Mouse (Mus musculus): Measurements from ENCODE around the gene Tap2. TPM values are rescaled to one million over a fixed set of nuclear protein-coding genes. Genes with fewer than 3 reads are reported as not detected.

The Tap2 gene
- polyA plus RNA-seq, 1 experiment from 2014 or later: 7.4 TPM

DNA sequence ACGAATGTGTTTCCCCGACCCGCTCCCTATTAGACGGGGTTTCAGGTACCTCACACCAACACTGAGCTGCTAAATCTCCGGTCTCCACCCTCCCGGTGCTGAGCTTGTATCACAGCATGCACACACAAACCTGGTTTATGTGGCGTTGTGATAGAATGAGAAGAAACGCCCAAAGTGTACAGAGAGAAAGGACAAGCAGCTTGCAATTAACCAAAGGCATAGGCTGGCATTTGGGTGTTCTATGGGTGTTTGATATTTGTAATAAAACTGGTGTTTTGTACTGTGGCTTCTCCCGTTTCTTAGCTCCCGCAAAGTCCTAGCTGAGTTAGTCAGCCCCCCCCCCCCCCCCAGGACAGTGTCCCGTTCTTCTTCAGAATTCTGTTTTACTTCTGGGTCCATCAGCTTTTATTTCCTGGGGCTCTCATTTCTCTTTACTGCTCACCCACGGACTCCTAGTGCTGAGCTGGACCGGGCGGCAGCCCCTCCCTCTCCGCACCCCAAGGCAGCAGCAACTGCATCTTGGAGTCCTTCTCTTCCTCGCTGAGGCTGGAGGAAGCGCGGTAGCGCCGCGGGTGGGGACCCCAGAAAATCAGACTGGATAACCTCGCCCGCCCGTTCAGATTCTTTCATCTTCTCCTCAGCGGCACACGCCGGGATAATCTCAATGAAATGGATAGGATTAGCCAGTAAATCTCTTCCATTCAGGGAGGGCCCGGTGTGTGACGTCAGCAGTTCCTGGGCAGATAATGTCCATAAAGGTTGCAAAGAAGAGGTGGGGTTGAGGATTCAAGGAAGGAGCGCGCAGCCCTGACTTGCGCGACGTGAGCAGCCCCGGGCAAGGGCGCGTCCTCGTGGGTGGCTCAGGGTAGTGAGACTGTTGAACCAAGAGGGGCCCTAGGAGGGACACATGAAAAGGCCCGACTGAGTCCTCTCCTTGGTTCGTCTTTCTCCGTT, 6.1 kb upstream of the Tap2 start, which contains the start of gene Psmb8:
Gene Psmb8, plus strand, starts transcription at position 781 of the 954 bp plus-strand sequence.
- peak within 1 kb of the TSS; percentile 35; the same call in 1 of the 2 replicates for H3K9ac ChIP-seq
- no peak within 1 kb of the TSS for H3K27ac ChIP-seq (replicated peaks)
- H3K4me1 ChIP-seq (replicated peaks): peaks cover 16% of the 10 kb centered on the region
- H3K36me3 ChIP-seq (replicated peaks): no peaks in the 10 kb centered on the region
- H3K4me2 ChIP-seq: peak within 1 kb of the TSS; percentile 73
- no peaks in the 10 kb centered on the region for H3K9me3 ChIP-seq (replicated peaks)
- peaks cover 69% of the 10 kb centered on the region for H3K27me3 ChIP-seq
- 3% methylated on average over 41 of the region's 41 CpGs for WGBS (ENCODE audit: insufficient replicate concordance)
- ATAC-seq (ENCODE audit: insufficient read depth): peak; percentile 34; the same call in 1 of the 2 replicates
- H3K4me3 ChIP-seq (replicated peaks): peak within 1 kb of the TSS; percentile 58

DNA sequence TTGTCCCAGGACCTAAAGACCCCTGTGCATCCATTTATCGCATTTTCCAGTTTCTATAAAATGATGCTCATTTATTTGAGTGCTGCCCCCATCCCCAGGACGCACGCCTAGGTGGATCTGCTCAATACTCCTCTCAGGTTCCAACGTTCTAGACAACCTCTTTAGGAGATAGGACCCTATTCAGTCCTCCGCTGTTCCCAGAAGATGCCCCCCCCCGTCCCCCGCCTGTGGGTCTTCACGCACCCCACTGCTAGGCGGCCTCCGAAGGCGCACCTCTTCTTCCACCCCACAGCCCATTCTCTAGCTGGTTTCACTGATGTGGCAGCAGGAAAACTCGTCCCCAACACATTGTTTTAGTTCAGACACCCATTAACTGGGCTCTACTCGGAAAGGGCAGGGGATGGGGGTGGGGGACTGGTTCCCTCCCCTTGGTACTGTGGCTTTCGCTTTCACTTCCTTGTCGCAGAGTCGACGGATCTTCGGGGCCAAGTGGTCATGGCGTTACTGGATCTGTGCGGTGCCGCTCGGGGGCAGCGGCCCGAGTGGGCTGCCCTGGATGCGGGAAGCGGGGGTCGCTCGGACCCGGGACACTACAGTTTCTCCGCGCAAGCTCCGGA, 5.3 kb upstream of the Tap2 start:
- Histone ChIP-seq H3K4me3 (replicated peaks) (peak overlapping the region; percentile 58), H3K9ac (peak overlapping the region; percentile 35; the same call in 1 of the 2 replicates), H3K9me3 (replicated peaks) (no peaks in the 10 kb centered on the region), H3K27me3 (peaks cover 62% of the 10 kb centered on the region), H3K4me2 (peak overlapping the region; percentile 73), H3K4me1 (replicated peaks) (peaks cover 16% of the 10 kb centered on the region), H3K36me3 (replicated peaks) (no peaks in the 10 kb centered on the region), H3K27ac (replicated peaks) (no peak overlapping the region)
- under 1% methylated on average over 32 of the region's 32 CpGs for WGBS (ENCODE audit: insufficient replicate concordance)
- ATAC-seq (ENCODE audit: insufficient read depth): no peak

DNA sequence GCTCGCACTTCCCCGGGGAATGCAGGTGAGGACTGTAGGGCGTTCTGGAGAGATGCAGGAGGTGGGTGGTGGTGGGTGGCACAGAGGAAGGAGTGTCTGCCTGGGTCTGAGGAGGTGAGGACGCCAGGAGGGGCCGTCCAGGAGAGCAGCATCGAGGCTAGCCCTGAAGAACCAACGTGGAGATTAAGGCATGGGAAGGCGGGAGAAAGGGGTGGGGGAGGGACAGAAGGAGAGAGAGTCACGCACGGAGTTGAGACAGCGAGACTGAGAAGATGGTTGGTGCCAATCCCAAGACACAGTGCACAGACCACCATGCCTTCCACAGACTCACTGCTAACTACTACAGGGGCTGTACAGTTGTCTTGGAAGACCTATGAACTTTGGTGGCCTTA, 4.8 kb upstream of the Tap2 start:
- Histone ChIP-seq H3K27me3 (peaks cover 61% of the 10 kb centered on the region), H3K4me3 (replicated peaks) (peak overlapping the region; percentile 58), H3K27ac (replicated peaks) (no peak overlapping the region), H3K9ac (peak overlapping the region; percentile 35; the same call in 1 of the 2 replicates), H3K9me3 (replicated peaks) (no peaks in the 10 kb centered on the region), H3K4me1 (replicated peaks) (peaks cover 17% of the 10 kb centered on the region), H3K36me3 (replicated peaks) (no peaks in the 10 kb centered on the region), H3K4me2 (peak overlapping the region; percentile 73)
- 3% methylated on average over 11 of the region's 11 CpGs for WGBS (ENCODE audit: insufficient replicate concordance)
- no peak for ATAC-seq (ENCODE audit: insufficient read depth)

DNA sequence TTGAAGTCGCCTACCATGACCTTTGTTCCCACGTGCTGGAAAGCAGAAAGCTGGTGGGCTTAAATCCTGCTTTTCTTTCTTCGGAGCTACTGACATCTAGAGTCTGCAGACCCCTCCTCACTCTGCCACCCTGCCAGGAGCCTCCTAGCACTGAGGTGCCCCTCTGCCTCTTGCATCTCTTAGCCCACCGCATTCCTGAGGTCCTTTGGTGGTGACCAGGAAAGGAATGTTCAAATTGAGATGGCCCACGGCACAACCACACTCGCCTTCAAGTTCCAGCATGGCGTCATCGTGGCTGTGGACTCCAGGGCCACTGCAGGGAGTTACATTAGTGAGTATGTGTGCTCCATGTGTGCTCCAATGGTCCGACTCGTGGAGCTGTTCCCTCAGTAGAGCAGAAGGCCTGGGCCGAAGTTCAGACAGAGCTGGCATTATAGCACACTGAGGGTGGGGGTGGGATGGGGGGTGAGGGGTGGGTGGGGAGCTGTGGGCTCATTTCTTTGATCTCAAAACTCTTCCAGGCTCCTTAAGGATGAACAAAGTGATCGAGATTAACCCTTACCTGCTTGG, 4.2 kb upstream of the Tap2 start:
- no peaks in the 10 kb centered on the region for H3K9me3 ChIP-seq (replicated peaks)
- peak overlapping the region; percentile 73 for H3K4me2 ChIP-seq
- H3K9ac ChIP-seq: no peak overlapping the region
- WGBS (ENCODE audit: insufficient replicate concordance): 61% methylated on average over 12 of the region's 12 CpGs
- peaks cover 23% of the 10 kb centered on the region for H3K4me1 ChIP-seq (replicated peaks)
- ATAC-seq (ENCODE audit: insufficient read depth): no peak
- H3K27me3 ChIP-seq: peaks cover 61% of the 10 kb centered on the region
- no peak overlapping the region for H3K27ac ChIP-seq (replicated peaks)
- no peak overlapping the region for H3K4me3 ChIP-seq (replicated peaks)
- no peaks in the 10 kb centered on the region for H3K36me3 ChIP-seq (replicated peaks)

DNA sequence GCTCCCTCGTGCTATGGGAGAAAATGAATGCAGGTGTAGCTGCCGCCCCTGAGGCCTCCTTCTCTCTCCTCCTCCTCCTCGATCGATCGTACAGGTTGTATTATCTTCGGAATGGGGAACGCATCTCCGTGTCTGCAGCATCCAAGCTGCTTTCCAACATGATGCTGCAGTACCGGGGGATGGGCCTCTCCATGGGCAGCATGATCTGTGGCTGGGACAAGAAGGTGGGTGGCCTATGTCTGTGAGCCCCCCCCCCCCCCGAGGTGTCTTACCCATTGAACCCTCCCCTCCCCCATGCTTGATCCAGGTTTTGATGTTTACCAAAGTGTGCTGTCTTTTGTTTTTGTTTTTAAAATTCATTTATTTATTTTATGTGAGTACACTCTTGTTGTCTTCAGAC, 3.3 kb upstream of the Tap2 start:
- H3K36me3 ChIP-seq (replicated peaks): no peaks in the 10 kb centered on the region
- H3K9me3 ChIP-seq (replicated peaks): no peaks in the 10 kb centered on the region
- H3K27me3 ChIP-seq: peaks cover 54% of the 10 kb centered on the region
- WGBS (ENCODE audit: insufficient replicate concordance): 75% methylated on average over 10 of the region's 10 CpGs
- H3K4me3 ChIP-seq (replicated peaks): no peak overlapping the region
- no peak overlapping the region for H3K27ac ChIP-seq (replicated peaks)
- ATAC-seq (ENCODE audit: insufficient read depth): no peak
- H3K9ac ChIP-seq: no peak overlapping the region
- no peak overlapping the region for H3K4me2 ChIP-seq
- H3K4me1 ChIP-seq (replicated peaks): peaks cover 27% of the 10 kb centered on the region

DNA sequence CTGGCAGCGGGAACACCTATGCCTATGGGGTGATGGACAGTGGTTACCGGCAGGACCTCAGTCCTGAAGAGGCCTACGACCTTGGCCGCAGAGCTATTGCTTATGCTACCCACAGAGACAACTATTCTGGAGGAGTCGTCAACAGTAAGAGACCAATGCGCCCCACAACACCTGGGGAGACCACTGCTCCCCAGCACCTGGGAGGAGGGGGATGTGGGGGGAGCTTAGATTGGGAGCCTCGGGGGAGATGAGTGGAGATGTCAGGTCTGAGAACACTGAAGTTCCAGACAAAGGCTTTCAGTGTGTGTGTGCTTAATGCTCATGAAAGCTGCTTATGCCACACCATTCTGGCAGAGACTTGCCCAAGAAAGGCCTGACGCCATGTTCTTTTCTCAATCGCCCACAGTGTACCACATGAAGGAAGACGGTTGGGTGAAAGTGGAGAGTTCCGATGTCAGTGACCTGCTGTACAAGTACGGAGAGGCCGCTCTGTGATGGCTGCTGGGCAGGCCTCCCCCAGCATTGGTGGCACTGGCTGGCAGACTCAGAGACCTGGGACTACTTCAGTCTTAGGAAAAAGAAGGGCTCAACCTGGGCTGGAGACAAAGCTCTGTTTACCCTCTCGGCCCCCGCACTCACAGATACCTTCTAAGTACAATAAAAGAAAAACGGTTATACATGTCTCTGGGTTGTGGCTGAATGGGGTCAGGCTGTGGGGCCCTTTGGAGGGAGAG, 2.4 kb upstream of the Tap2 start:
- Histone ChIP-seq H3K4me2 (no peak overlapping the region), H3K27me3 (peaks cover 45% of the 10 kb centered on the region), H3K4me1 (replicated peaks) (peaks cover 36% of the 10 kb centered on the region), H3K27ac (replicated peaks) (no peak overlapping the region), H3K4me3 (replicated peaks) (no peak overlapping the region), H3K36me3 (replicated peaks) (no peaks in the 10 kb centered on the region), H3K9me3 (replicated peaks) (no peaks in the 10 kb centered on the region), H3K9ac (no peak overlapping the region)
- no peak for ATAC-seq (ENCODE audit: insufficient read depth)
- 80% methylated on average over 16 of the region's 16 CpGs for WGBS (ENCODE audit: insufficient replicate concordance)

DNA sequence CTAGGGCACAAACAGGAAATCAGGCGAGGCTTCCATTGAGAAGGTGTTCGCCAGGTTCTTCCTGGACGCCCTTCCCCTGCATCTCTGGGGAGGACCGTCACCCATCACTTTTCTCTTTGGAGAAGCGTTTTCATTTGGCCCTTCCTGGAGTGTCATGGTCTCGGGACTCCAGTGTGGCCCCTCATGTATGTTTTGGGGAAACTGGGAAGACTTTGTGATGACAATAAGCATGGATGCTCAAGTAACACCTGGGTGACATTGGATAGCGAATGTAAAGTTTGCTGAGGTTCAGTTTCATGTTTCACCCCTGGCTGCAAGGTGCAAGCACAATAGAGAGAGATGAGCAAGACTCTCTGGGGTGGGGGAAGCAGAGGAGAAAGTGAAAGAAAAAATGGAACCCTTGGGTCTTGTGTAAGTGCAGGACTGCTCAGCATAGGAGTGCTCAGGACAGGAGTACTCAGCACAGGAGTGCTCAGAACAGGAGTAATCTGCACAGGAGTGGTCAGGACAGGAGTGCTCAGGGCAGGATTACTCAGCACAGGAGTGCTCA, 1.7 kb upstream of the Tap2 start:
- Histone ChIP-seq H3K4me1 (replicated peaks) (peaks cover 37% of the 10 kb centered on the region), H3K9ac (no peak overlapping the region), H3K36me3 (replicated peaks) (no peaks in the 10 kb centered on the region), H3K4me2 (no peak overlapping the region), H3K27ac (replicated peaks) (no peak overlapping the region), H3K4me3 (replicated peaks) (no peak overlapping the region), H3K9me3 (replicated peaks) (no peaks in the 10 kb centered on the region), H3K27me3 (peaks cover 38% of the 10 kb centered on the region)
- WGBS (ENCODE audit: insufficient replicate concordance): 62% methylated on average over 7 of the region's 7 CpGs
- ATAC-seq (ENCODE audit: insufficient read depth): no peak

DNA sequence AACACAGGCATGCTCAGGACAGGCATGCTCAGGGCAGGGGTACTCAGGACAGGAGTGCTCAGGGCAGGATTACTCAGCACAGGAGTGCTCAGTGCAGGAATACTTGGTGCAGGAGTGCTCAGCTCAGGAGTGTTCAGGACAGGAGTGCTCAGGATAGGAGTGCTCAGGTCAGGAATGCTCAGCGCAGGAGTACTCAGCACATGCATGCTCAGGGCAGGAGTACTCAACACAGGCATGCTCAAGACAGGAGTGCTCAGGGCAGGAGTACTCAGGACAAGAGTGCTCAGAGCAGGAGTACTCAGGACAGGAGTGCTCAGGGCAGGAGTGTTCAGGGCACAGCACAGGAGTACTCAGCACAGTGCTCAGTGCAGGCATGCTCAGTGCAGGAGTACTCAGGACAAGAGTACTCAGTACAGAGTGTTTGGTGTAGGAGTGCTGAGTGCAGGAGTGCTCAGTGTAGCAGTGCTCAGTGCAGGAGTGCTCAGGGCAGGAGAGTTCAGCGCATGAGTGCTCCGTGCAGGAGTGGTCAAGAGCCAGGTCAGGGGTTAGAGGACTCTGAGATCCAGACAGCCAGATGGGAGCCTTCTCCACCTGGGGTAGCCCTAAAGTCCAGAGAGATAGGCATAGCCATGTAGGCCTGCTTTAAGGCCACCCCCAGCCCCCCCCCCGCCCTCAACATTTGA, 426 bp upstream of the Tap2 start:
- Histone ChIP-seq H3K4me2 (no peak overlapping the region), H3K4me3 (replicated peaks) (no peak overlapping the region), H3K27ac (replicated peaks) (no peak overlapping the region), H3K4me1 (replicated peaks) (peaks cover 27% of the 10 kb centered on the region), H3K9me3 (replicated peaks) (no peaks in the 10 kb centered on the region), H3K27me3 (peaks cover 25% of the 10 kb centered on the region), H3K9ac (no peak overlapping the region), H3K36me3 (replicated peaks) (no peaks in the 10 kb centered on the region)
- WGBS (ENCODE audit: insufficient replicate concordance): 79% methylated on average over 4 of the region's 4 CpGs
- no peak for ATAC-seq (ENCODE audit: insufficient read depth)

DNA sequence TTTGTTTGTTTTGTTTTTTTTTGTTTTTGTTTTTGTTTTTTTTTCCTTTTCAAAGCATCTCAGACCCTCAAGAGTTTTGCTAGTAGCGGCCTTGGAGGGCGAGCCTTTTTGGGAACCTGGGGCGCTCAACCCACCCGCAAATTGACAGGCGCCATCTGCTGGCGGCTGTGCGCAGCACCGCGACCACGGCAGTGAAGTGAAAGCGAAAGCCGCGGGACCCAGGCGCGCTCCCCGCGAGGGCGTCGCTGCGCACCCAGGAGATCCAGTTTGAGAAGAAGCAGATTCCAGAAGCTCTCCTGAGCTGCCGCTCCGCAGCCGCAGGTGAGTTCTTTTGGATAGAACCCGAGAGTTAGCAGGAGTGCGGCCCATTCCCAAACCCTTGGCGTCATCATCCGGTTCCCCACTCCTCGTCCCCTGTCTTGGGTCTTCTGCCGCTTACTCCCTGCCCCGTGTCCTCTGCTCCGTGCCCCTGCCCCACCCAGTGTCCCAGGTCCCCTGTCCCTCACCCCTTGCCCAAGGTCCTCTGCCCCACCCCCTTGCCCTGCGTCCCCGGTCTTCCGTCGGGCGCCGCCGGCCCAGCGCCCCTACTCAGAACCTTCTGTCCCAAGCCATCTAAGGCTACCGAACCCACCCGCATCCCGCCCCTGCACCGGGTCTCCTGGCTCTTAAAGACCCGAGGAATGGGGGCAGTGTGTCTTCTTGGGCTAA, 1.1 kb downstream of the Tap2 start:
- WGBS (ENCODE audit: insufficient replicate concordance): under 1% methylated on average over 44 of the region's 44 CpGs
- ATAC-seq (ENCODE audit: insufficient read depth): peak; percentile 35

More for the DNA sequence above, 1.1 kb downstream of the Tap2 start:
- Histone ChIP-seq H3K4me2 (peak overlapping the region; percentile 94), H3K36me3 (replicated peaks) (no peaks in the 10 kb centered on the region), H3K4me3 (replicated peaks) (peak overlapping the region; percentile 88), H3K9ac (peak overlapping the region; percentile 77), H3K27me3 (peaks cover 10% of the 10 kb centered on the region; the same call in 1 of the 2 replicates), H3K4me1 (replicated peaks) (peaks cover 27% of the 10 kb centered on the region), H3K27ac (replicated peaks) (peak overlapping the region; percentile 67), H3K9me3 (replicated peaks) (no peaks in the 10 kb centered on the region)

Data from liver, embryonic 15.5 days (tissue).